Mouse (Mus musculus): ENCODE measurements at regions not wholly inside any gene's neighbourhood (a gene's known extent, or its start where the extent isn't known, plus 50 kb on each side); places are given as distances from the start of the nearest gene placed in this dataset.

GRCm38 (mm10) chr2:160507816-160508564 is 137.7 kb upstream of the Top1 start:
- H3K4me3 ChIP-seq (replicated peaks), result no peak overlapping the region
- H3K9ac ChIP-seq, result no peak overlapping the region
- H3K27ac ChIP-seq, result no peak overlapping the region
- no peaks in the 10 kb centered on the region for H3K27me3 ChIP-seq
- H3K9me3 ChIP-seq (replicated peaks), result no peaks in the 10 kb centered on the region
- 47% methylated on average over 22 of the region's 22 CpGs for WGBS (ENCODE audit: insufficient replicate concordance)
- H3K36me3 ChIP-seq, result no peaks in the 10 kb centered on the region
- no peak for DNase-seq
- no peak for ATAC-seq (ENCODE audit: low read depth)
- no peaks in the 10 kb centered on the region for H3K4me1 ChIP-seq (replicated peaks)
- H3K4me2 ChIP-seq, result no peak overlapping the region

- ATAC-seq (ENCODE audit: low read depth) (no peak), DNase-seq (no peak)
- Histone ChIP-seq H3K4me2 (no peak overlapping the region), H3K36me3 (no peaks in the 10 kb centered on the region), H3K27ac (no peak overlapping the region), H3K9ac (no peak overlapping the region), H3K4me3 (replicated peaks) (no peak overlapping the region), H3K27me3 (no peaks in the 10 kb centered on the region), H3K4me1 (replicated peaks) (no peaks in the 10 kb centered on the region), H3K9me3 (replicated peaks) (no peaks in the 10 kb centered on the region)
- WGBS (ENCODE audit: insufficient replicate concordance), result 74% methylated on average over 5 of the region's 5 CpGs
Observed at GRCm38 (mm10) chr2:160510159-160510558, 135.5 kb upstream of the Top1 start.

- H3K27me3 ChIP-seq, result no peaks in the 10 kb centered on the region
- no peak overlapping the region for H3K9ac ChIP-seq
- DNase-seq (no peak), ATAC-seq (ENCODE audit: low read depth) (no peak)
- no peaks in the 10 kb centered on the region for H3K4me1 ChIP-seq (replicated peaks)
- H3K9me3 ChIP-seq (replicated peaks), result no peaks in the 10 kb centered on the region
- no peaks in the 10 kb centered on the region for H3K36me3 ChIP-seq
- 52% methylated on average over 14 of the region's 14 CpGs for WGBS (ENCODE audit: insufficient replicate concordance)
- H3K4me2 ChIP-seq, result no peak overlapping the region
- H3K27ac ChIP-seq, result no peak overlapping the region
- no peak overlapping the region for H3K4me3 ChIP-seq (replicated peaks)
Observed at GRCm38 (mm10) chr2:160510635-160511421, 134.9 kb upstream of the Top1 start.

- no peak overlapping the region for H3K4me3 ChIP-seq (replicated peaks)
Observed at GRCm38 (mm10) chr2:160515621-160516020, 130.1 kb upstream of the Top1 start.

GRCm38 (mm10) chr2:160516526-160516925 is 129.2 kb upstream of the Top1 start:
- Histone ChIP-seq H3K9ac (no peak overlapping the region), H3K36me3 (no peaks in the 10 kb centered on the region), H3K4me3 (replicated peaks) (no peak overlapping the region), H3K27ac (no peak overlapping the region), H3K9me3 (replicated peaks) (no peaks in the 10 kb centered on the region), H3K4me1 (replicated peaks) (no peaks in the 10 kb centered on the region), H3K27me3 (0 out of 2 replicates have a peak, but pooled peaks cover 3% of the 10 kb centered on the region), H3K4me2 (no peak overlapping the region)
- ATAC-seq (ENCODE audit: low read depth) (no peak), DNase-seq (no peak)
- WGBS (ENCODE audit: insufficient replicate concordance), result 16% methylated on average over 6 of the region's 6 CpGs

More at GRCm38 (mm10) chr2:160515621-160516020, 130.1 kb upstream of the Top1 start:
- Histone ChIP-seq H3K36me3 (no peaks in the 10 kb centered on the region), H3K27ac (no peak overlapping the region), H3K9me3 (replicated peaks) (no peaks in the 10 kb centered on the region), H3K4me2 (no peak overlapping the region), H3K4me1 (replicated peaks) (no peaks in the 10 kb centered on the region), H3K9ac (no peak overlapping the region), H3K27me3 (0 out of 2 replicates have a peak, but pooled peaks cover 3% of the 10 kb centered on the region)
- ATAC-seq (ENCODE audit: low read depth) (no peak), DNase-seq (no peak)
- 41% methylated on average over 6 of the region's 6 CpGs for WGBS (ENCODE audit: insufficient replicate concordance)

- Histone ChIP-seq H3K4me1 (replicated peaks) (no peaks in the 10 kb centered on the region), H3K9me3 (replicated peaks) (no peaks in the 10 kb centered on the region), H3K27ac (no peak overlapping the region), H3K4me3 (replicated peaks) (no peak overlapping the region), H3K36me3 (no peaks in the 10 kb centered on the region), H3K4me2 (no peak overlapping the region), H3K9ac (no peak overlapping the region), H3K27me3 (no peaks in the 10 kb centered on the region)
- WGBS (ENCODE audit: insufficient replicate concordance), result 61% methylated on average over 9 of the region's 9 CpGs
- ATAC-seq (ENCODE audit: low read depth), result no peak
- no peak for DNase-seq
Observed at GRCm38 (mm10) chr2:160525301-160526205, 120.1 kb upstream of the Top1 start.

GRCm38 (mm10) chr2:160526377-160527125 is 119.1 kb upstream of the Top1 start:
- Histone ChIP-seq H3K4me3 (replicated peaks) (no peak overlapping the region), H3K4me1 (replicated peaks) (no peaks in the 10 kb centered on the region), H3K4me2 (no peak overlapping the region), H3K27ac (no peak overlapping the region), H3K36me3 (no peaks in the 10 kb centered on the region), H3K9me3 (replicated peaks) (no peaks in the 10 kb centered on the region), H3K27me3 (no peaks in the 10 kb centered on the region), H3K9ac (no peak overlapping the region)
- ATAC-seq (ENCODE audit: low read depth) (no peak), DNase-seq (no peak)
- WGBS (ENCODE audit: insufficient replicate concordance), result 63% methylated on average over 8 of the region's 8 CpGs

GRCm38 (mm10) chr2:160529306-160529705 is 116.4 kb upstream of the Top1 start:
- H3K9ac ChIP-seq, result no peak overlapping the region
- no peaks in the 10 kb centered on the region for H3K4me1 ChIP-seq (replicated peaks)
- no peaks in the 10 kb centered on the region for H3K9me3 ChIP-seq (replicated peaks)
- no peak overlapping the region for H3K4me3 ChIP-seq (replicated peaks)
- H3K27ac ChIP-seq, result no peak overlapping the region
- no peak for DNase-seq
- no peak overlapping the region for H3K4me2 ChIP-seq
- no peak for ATAC-seq (ENCODE audit: low read depth)
- H3K36me3 ChIP-seq, result no peaks in the 10 kb centered on the region
- WGBS (ENCODE audit: insufficient replicate concordance), result 68% methylated on average over 7 of the region's 7 CpGs
- no peaks in the 10 kb centered on the region for H3K27me3 ChIP-seq

- DNase-seq, result no peak
- H3K27ac ChIP-seq, result no peak overlapping the region
- no peaks in the 10 kb centered on the region for H3K9me3 ChIP-seq (replicated peaks)
- H3K4me1 ChIP-seq (replicated peaks), result no peaks in the 10 kb centered on the region
- no peak overlapping the region for H3K4me3 ChIP-seq (replicated peaks)
- H3K4me2 ChIP-seq, result no peak overlapping the region
- WGBS (ENCODE audit: insufficient replicate concordance), result 52% methylated on average over 3 of the region's 3 CpGs
- no peak for ATAC-seq (ENCODE audit: low read depth)
- no peaks in the 10 kb centered on the region for H3K36me3 ChIP-seq
- H3K27me3 ChIP-seq, result no peaks in the 10 kb centered on the region
- H3K9ac ChIP-seq, result no peak overlapping the region
Observed at GRCm38 (mm10) chr2:160530377-160530776, 115.3 kb upstream of the Top1 start.

GRCm38 (mm10) chr2:160537319-160537719 is 108.4 kb upstream of the Top1 start:
- DNase-seq, result no peak
- H3K4me3 ChIP-seq (replicated peaks), result no peak overlapping the region

More at GRCm38 (mm10) chr2:160537319-160537719, 108.4 kb upstream of the Top1 start:
- no peaks in the 10 kb centered on the region for H3K9me3 ChIP-seq (replicated peaks)
- no peak overlapping the region for H3K4me2 ChIP-seq
- no peak for ATAC-seq (ENCODE audit: low read depth)
- no peak overlapping the region for H3K27ac ChIP-seq
- H3K9ac ChIP-seq, result no peak overlapping the region
- no peaks in the 10 kb centered on the region for H3K4me1 ChIP-seq (replicated peaks)
- WGBS (ENCODE audit: insufficient replicate concordance), result 16% methylated on average over 8 of the region's 8 CpGs
- no peaks in the 10 kb centered on the region for H3K36me3 ChIP-seq
- H3K27me3 ChIP-seq, result no peaks in the 10 kb centered on the region
